Mouse (Mus musculus): ENCODE data around the gene Cfap54.

- TF ChIP-seq POLR2A (IDR thresholded peaks at IDR 0.05; ENCODE audit: borderline replicate concordance, control insufficient read depth, low read depth, low read length): no peak
- no peak for TF ChIP-seq CTCF (IDR thresholded peaks at IDR 0.05; ENCODE audit: control insufficient read depth, insufficient read depth, low read length)
These were observed 11.7 kb downstream of the Cfap54 start for GRCm38 (mm10) chr10:93069721-93070120.

All from bone marrow, adult 2 months (tissue).